Comparison of ENCODE assay signal across 21 mouse cellular contexts in the genomic region with DNA sequence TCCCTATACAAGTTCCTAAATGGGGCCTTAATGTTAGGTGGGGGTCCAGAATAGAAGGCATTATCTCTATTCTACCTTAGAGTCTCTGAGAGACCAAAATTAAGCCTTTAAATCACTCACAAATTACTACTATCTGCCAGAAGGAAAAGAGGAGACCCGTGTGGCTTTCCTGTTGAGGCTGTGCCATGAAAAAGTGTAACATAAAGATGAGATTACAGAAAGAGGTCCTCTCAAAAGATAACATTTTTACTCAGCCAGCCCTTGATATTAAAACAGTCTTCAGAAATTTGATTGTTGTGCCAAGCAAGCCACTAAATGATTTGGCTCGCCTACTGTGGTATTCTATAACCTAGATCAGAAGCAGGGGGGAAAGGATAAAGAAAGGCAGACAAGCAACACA.
"Had no signal": no experiment of that assay in that cellular context is flagged by ENCODE, and none has a peak within 500 bp of the region (broad histone marks: within the 10 kb centered on the region; RNA-seq: fewer than 3 reads in every experiment).

No protein-coding gene starts in this region.

- H3K4me3 ChIP-seq: liver, embryonic 15.5 days; midbrain, embryonic 10.5 days; midbrain, embryonic 12.5 days; myocyte; neural tube, embryonic 13.5 days; neural tube, embryonic 15.5 days had no signal

- H3K4me1 ChIP-seq: midbrain, embryonic 10.5 days; midbrain, embryonic 12.5 days; neural tube, embryonic 15.5 days had no signal

- DNase-seq: lung, adult 18-20 months; lung, embryonic 14.5 days; lung, postnatal 14 days; lung, postnatal 4 days; midbrain, embryonic 14.5 days; retina, postnatal 1 day; right cerebral cortex, adult 18-20 months; right cerebral cortex, postnatal 25 days; right cerebral cortex, postnatal 4 days; spleen, adult 18-20 months; thymus, adult 18-20 months; thymus, postnatal 14 days; thymus, postnatal 36 days had no signal

- H3K27ac ChIP-seq: liver, embryonic 15.5 days; midbrain, embryonic 10.5 days; midbrain, embryonic 12.5 days; neural tube, embryonic 13.5 days; neural tube, embryonic 15.5 days had no signal

- H3K36me3 ChIP-seq: neural tube, embryonic 15.5 days had no signal

- H3K27me3 ChIP-seq: liver, embryonic 15.5 days; megakaryocyte, embryonic 14.5 days; midbrain, embryonic 12.5 days; neural tube, embryonic 13.5 days; neural tube, embryonic 15.5 days had no signal

- H3K9me3 ChIP-seq: liver, embryonic 15.5 days; megakaryocyte, embryonic 14.5 days; midbrain, embryonic 10.5 days; midbrain, embryonic 12.5 days; neural tube, embryonic 13.5 days; neural tube, embryonic 15.5 days had no signal

- H3K4me2 ChIP-seq: liver, embryonic 15.5 days; lung, embryonic 14.5 days; midbrain, embryonic 12.5 days; neural tube, embryonic 13.5 days; neural tube, embryonic 15.5 days had no signal

- H3K9ac ChIP-seq: liver, embryonic 15.5 days; lung, embryonic 14.5 days; midbrain, embryonic 12.5 days; neural tube, embryonic 13.5 days; neural tube, embryonic 15.5 days had no signal

- ATAC-seq: midbrain, embryonic 16.5 days had no signal
